Mouse (Mus musculus): ENCODE measurements around the gene Psmb8. TPM values are rescaled to one million over a fixed set of nuclear protein-coding genes. Genes with fewer than 3 reads are reported as not detected.
"Not testable (repeated sequence)": the region's sequence is repeated elsewhere in the genome, so short reads cannot be mapped to it uniquely, and the experiment has no call there.

Gene Psmb8
- polyA plus RNA-seq, 1 experiment from 2014 or later: 13.7 TPM

DNA sequence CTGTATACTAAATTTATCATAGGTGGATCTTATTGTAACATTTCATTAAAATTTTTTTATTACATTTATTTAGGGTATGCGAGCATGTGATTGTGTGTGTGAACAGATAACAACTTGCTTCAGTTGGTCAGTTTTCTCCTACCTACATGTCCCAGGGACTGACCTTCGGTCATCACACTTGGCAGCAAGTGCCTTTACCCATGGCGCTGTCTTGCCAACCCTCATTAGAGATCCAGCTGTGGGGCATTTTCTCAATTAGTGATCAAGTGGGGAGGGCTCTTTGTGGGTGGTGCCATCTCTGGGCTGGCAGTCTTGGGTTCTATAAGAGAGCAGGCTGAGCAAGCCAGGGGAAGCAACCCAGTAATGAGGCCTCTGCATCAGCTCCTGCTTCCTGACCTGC, 27.3 kb downstream of the Psmb8 start:
- Histone ChIP-seq H3K9ac (ENCODE audit: low read length) (no peak overlapping the region), H3K4me1 (replicated peaks; ENCODE audit: control insufficient read depth, insufficient read depth, low read length) (no peaks in the 10 kb centered on the region), H3K4me3 (ENCODE audit: low read depth, low read length) (no peak overlapping the region), H3K9me3 (ENCODE audit: control insufficient read depth, low read length) (no peaks in the 10 kb centered on the region), H3K36me3 (ENCODE audit: control insufficient read depth, insufficient read depth, low read length) (no peaks in the 10 kb centered on the region), H3K27ac (ENCODE audit: low read depth) (no peak overlapping the region), H3K27me3 (replicated peaks; ENCODE audit: control insufficient read depth, insufficient read depth, low read length) (no peaks in the 10 kb centered on the region), H3K4me2 (ENCODE audit: low read length) (no peak overlapping the region)
- WGBS: 93% methylated on average over 3 of the region's 3 CpGs
- ATAC-seq (replicated peaks; ENCODE audit: low FRiP score, low TSS enrichment, low read depth) (no peak), DNase-seq (ENCODE audit: low spot score) (no peak)

DNA sequence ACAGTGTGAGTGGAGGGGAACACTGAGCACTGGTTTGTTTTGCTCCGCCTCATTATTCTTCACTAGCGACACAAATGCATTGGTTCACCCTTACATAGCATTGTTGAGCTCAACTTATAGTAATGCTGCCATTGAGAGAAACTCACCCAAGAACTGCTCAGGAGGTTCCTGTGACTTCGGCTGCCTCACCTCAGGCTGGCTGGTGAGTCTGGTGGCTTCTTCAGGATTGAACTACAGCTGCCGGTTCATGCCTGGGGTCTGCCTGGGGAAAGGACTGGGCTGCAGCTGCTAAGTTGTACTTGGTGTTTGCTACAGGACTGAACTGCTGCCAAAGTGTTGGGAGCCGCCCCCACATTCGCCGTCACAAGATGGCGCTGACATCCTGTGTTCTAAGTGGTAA, 27.9 kb downstream of the Psmb8 start:
- no peaks in the 10 kb centered on the region for H3K9me3 ChIP-seq (ENCODE audit: control insufficient read depth, low read length)
- H3K9ac ChIP-seq (ENCODE audit: low read length): no peak overlapping the region
- H3K36me3 ChIP-seq (ENCODE audit: control insufficient read depth, insufficient read depth, low read length): no peaks in the 10 kb centered on the region
- no peak overlapping the region for H3K4me3 ChIP-seq (ENCODE audit: low read depth, low read length)
- H3K4me2 ChIP-seq (ENCODE audit: low read length): no peak overlapping the region
- no peak for DNase-seq (ENCODE audit: low spot score)
- no peak overlapping the region for H3K27ac ChIP-seq (ENCODE audit: low read depth)
- H3K4me1 ChIP-seq (replicated peaks; ENCODE audit: control insufficient read depth, insufficient read depth, low read length): no peaks in the 10 kb centered on the region
- ATAC-seq (replicated peaks; ENCODE audit: low FRiP score, low TSS enrichment, low read depth): no peak
- WGBS: 97% methylated on average over 8 of the region's 8 CpGs
- no peaks in the 10 kb centered on the region for H3K27me3 ChIP-seq (replicated peaks; ENCODE audit: control insufficient read depth, insufficient read depth, low read length)

DNA sequence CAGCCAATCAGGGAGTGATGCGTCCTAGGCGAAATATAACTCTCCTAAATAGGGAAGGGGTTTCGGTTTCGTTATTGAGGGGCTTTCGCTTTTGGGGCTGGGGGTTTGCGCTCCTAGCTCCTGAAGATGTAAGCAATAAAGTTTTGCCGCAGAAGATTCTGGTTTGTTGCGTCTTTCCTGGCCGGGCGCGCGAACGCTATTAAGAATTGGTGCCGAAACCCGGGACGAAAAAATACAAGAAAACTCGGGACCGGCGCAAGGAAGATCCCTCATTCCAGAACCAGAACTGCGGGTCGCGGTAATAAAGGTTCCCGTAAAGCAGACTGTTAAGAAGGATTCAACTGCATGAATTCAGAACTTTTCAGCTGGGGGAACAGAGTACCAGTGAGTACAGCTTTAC, 28.4 kb downstream of the Psmb8 start:
- not testable (repeated sequence) for H3K4me2 ChIP-seq (ENCODE audit: low read length); H3K36me3 ChIP-seq (ENCODE audit: control insufficient read depth, insufficient read depth, low read length); H3K9me3 ChIP-seq (ENCODE audit: control insufficient read depth, low read length); DNase-seq (ENCODE audit: low spot score); H3K4me3 ChIP-seq (ENCODE audit: low read depth, low read length); ATAC-seq (replicated peaks; ENCODE audit: low FRiP score, low TSS enrichment, low read depth); H3K27ac ChIP-seq (ENCODE audit: low read depth); H3K9ac ChIP-seq (ENCODE audit: low read length); H3K27me3 ChIP-seq (replicated peaks; ENCODE audit: control insufficient read depth, insufficient read depth, low read length); H3K4me1 ChIP-seq (replicated peaks; ENCODE audit: control insufficient read depth, insufficient read depth, low read length)
- WGBS: 97% methylated on average over 13 of the region's 23 CpGs

DNA sequence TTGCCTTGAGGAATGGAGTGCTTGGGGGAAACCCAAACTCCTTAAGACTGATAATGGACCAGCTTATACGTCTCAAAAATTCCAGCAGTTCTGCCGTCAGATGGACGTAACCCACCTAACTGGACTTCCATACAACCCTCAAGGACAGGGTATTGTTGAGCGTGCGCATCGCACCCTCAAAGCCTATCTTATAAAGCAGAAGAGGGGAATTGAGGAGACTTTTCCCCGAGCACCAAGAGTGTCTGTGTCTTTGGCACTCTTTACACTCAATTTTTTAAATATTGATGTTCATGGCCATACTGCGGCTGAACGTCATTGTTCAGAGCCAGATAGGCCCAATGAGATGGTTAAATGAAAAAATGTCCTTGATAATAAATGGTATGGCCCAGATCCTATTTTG, 33.5 kb downstream of the Psmb8 start:
- H3K9me3 ChIP-seq (ENCODE audit: control insufficient read depth, low read length); H3K4me3 ChIP-seq (ENCODE audit: low read depth, low read length); H3K27me3 ChIP-seq (replicated peaks; ENCODE audit: control insufficient read depth, insufficient read depth, low read length); H3K4me1 ChIP-seq (replicated peaks; ENCODE audit: control insufficient read depth, insufficient read depth, low read length); ATAC-seq (replicated peaks; ENCODE audit: low FRiP score, low TSS enrichment, low read depth); H3K9ac ChIP-seq (ENCODE audit: low read length); H3K4me2 ChIP-seq (ENCODE audit: low read length); H3K36me3 ChIP-seq (ENCODE audit: control insufficient read depth, insufficient read depth, low read length); DNase-seq (ENCODE audit: low spot score); H3K27ac ChIP-seq (ENCODE audit: low read depth): not testable (repeated sequence)
- WGBS: 98% methylated on average over 5 of the region's 9 CpGs

DNA sequence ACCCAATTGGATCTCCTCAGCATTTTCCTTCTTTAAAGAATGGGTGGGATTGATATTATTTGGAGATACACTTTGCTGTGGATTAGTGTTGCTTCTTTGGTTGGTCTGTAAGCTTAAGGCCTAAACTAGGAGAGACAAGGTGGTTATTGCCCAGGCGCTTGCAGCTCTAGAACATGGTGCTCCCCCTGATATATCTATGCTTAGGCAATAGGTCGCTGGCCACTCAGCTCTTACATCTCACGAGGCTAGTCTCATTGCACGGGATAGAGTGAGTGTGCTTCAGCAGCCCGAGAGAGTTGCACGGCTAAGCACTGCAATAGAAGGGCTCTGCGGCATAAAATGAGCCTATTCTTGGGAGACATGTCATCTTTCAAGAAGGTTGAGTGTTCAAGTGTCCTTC, 34.5 kb downstream of the Psmb8 start:
- not testable (repeated sequence) for ATAC-seq (replicated peaks; ENCODE audit: low FRiP score, low TSS enrichment, low read depth); H3K4me1 ChIP-seq (replicated peaks; ENCODE audit: control insufficient read depth, insufficient read depth, low read length); H3K4me2 ChIP-seq (ENCODE audit: low read length); H3K36me3 ChIP-seq (ENCODE audit: control insufficient read depth, insufficient read depth, low read length); H3K27ac ChIP-seq (ENCODE audit: low read depth); H3K4me3 ChIP-seq (ENCODE audit: low read depth, low read length); H3K9ac ChIP-seq (ENCODE audit: low read length); H3K27me3 ChIP-seq (replicated peaks; ENCODE audit: control insufficient read depth, insufficient read depth, low read length); DNase-seq (ENCODE audit: low spot score); H3K9me3 ChIP-seq (ENCODE audit: control insufficient read depth, low read length)
- 83% methylated on average over 4 of the region's 7 CpGs for WGBS

DNA sequence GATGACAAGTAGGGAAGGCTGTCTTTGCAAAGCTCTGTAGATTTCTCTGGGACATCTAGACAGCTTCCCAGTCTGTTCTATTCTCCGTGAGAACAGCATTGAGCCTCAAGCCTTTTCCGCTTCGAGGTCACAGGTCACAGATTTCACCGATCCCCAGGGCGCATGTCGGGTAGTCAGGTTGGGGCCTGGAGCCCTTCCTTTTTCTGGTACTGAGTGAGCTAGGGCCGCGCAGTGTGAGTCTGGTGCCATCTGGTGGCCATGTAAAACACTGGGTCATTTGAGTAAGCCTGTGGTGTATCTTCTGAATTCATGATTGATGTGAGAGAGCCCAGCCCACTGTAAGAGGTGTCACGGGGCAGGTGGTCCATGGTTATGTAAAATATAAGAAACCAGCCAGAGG, 37.4 kb downstream of the Psmb8 start:
- ATAC-seq (replicated peaks; ENCODE audit: low FRiP score, low TSS enrichment, low read depth) (no peak), DNase-seq (ENCODE audit: low spot score) (peak; percentile 64)
- WGBS: 47% methylated on average over 9 of the region's 9 CpGs

DNA sequence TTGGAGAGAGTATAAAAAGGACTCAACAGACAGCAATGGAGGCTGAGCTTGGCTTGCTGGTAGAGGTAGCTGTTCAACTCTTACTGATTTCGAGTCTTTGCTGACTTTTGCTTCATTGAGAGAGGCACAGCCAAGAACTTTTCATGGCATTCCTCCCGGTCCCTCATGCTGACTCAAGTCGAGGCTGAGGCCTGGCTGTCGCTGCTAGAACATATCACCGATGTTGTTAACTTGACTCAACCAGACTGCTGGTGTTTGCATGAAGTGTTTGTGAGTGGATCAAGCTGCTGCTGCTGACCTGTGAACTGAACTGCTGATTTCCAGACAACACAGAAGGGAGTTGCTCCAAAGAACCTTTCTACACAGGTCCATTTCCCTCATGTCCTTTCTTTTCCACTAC, 39.2 kb downstream of the Psmb8 start:
- H3K4me1 ChIP-seq (replicated peaks; ENCODE audit: control insufficient read depth, insufficient read depth, low read length): no peaks in the 10 kb centered on the region
- DNase-seq (ENCODE audit: low spot score) (no peak), ATAC-seq (replicated peaks; ENCODE audit: low FRiP score, low TSS enrichment, low read depth) (no peak)
- H3K36me3 ChIP-seq (ENCODE audit: control insufficient read depth, insufficient read depth, low read length): no peaks in the 10 kb centered on the region
- no peak overlapping the region for H3K4me3 ChIP-seq (ENCODE audit: low read depth, low read length)
- H3K27ac ChIP-seq (ENCODE audit: low read depth): no peak overlapping the region
- no peak overlapping the region for H3K4me2 ChIP-seq (ENCODE audit: low read length)
- no peaks in the 10 kb centered on the region for H3K27me3 ChIP-seq (replicated peaks; ENCODE audit: control insufficient read depth, insufficient read depth, low read length)
- H3K9ac ChIP-seq (ENCODE audit: low read length): no peak overlapping the region
- WGBS: 80% methylated on average over 5 of the region's 5 CpGs
- peaks cover under 1% of the 10 kb centered on the region; the same call in 1 of the 2 replicates for H3K9me3 ChIP-seq (ENCODE audit: control insufficient read depth, low read length)

More for the DNA sequence above, 37.4 kb downstream of the Psmb8 start:
- Histone ChIP-seq H3K4me3 (ENCODE audit: low read depth, low read length) (no peak overlapping the region), H3K4me1 (replicated peaks; ENCODE audit: control insufficient read depth, insufficient read depth, low read length) (no peaks in the 10 kb centered on the region), H3K27ac (ENCODE audit: low read depth) (no peak overlapping the region), H3K36me3 (ENCODE audit: control insufficient read depth, insufficient read depth, low read length) (no peaks in the 10 kb centered on the region), H3K4me2 (ENCODE audit: low read length) (no peak overlapping the region), H3K9me3 (ENCODE audit: control insufficient read depth, low read length) (no peaks in the 10 kb centered on the region), H3K9ac (ENCODE audit: low read length) (no peak overlapping the region), H3K27me3 (replicated peaks; ENCODE audit: control insufficient read depth, insufficient read depth, low read length) (no peaks in the 10 kb centered on the region)

DNA sequence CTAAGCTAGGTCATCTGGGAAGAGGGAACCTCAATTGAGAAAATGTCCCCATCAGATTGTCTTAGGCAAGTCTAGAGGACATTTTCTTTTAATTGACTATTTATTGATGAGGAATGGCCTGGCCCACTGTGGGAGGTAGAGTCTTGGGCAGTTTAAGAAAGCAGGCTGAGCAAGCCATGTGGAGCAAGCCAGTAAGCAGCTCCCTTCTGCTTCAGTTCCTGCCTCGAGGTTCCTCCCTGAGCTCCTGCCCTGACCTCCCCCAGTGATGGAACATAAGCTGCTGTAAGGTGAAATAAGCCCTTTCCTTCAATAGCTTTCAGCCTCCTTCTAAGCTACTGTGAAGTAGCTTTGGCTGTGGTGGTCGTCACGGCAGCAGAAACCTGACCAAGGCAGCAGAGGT, 40.2 kb downstream of the Psmb8 start:
- Histone ChIP-seq H3K36me3 (ENCODE audit: control insufficient read depth, insufficient read depth, low read length) (no peaks in the 10 kb centered on the region), H3K4me1 (replicated peaks; ENCODE audit: control insufficient read depth, insufficient read depth, low read length) (no peaks in the 10 kb centered on the region), H3K9ac (ENCODE audit: low read length) (no peak overlapping the region), H3K27me3 (replicated peaks; ENCODE audit: control insufficient read depth, insufficient read depth, low read length) (no peaks in the 10 kb centered on the region), H3K9me3 (ENCODE audit: control insufficient read depth, low read length) (peaks cover 3% of the 10 kb centered on the region; the same call in 1 of the 2 replicates), H3K4me3 (ENCODE audit: low read depth, low read length) (no peak overlapping the region), H3K4me2 (ENCODE audit: low read length) (no peak overlapping the region), H3K27ac (ENCODE audit: low read depth) (no peak overlapping the region)
- ATAC-seq (replicated peaks; ENCODE audit: low FRiP score, low TSS enrichment, low read depth) (no peak), DNase-seq (ENCODE audit: low spot score) (no peak)
- 76% methylated on average over 3 of the region's 3 CpGs for WGBS

DNA sequence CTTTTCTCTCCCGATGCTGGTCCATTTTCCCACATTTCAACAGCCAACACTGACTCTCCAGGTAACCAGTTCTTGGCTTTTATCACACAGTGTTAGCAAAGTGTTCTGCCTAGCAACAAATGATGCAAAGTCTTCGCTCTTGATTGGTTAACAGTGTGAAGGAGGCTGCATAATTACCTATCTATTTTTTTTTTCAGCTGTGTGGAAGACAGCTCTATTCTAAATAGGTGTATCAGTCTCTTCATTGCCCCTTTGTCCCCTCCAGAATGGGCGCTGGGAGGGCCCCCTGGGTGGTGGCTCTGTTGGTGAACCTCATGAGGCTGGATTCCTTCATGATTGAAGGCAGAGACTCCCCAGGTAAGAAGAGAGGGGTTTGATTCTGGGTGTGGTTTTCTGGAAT, 41.2 kb downstream of the Psmb8 start, which contains the start of gene H2-Ob:
Gene H2-Ob, plus strand, starts transcription at position 198 of the 400 bp plus-strand sequence.
- no peak for DNase-seq (ENCODE audit: low spot score)
- peaks cover 3% of the 10 kb centered on the region; the same call in 1 of the 2 replicates for H3K9me3 ChIP-seq (ENCODE audit: control insufficient read depth, low read length)
- no peaks in the 10 kb centered on the region for H3K36me3 ChIP-seq (ENCODE audit: control insufficient read depth, insufficient read depth, low read length)
- H3K27ac ChIP-seq (ENCODE audit: low read depth): no peak within 1 kb of the TSS
- H3K4me2 ChIP-seq (ENCODE audit: low read length): no peak within 1 kb of the TSS
- H3K4me1 ChIP-seq (replicated peaks; ENCODE audit: control insufficient read depth, insufficient read depth, low read length): no peaks in the 10 kb centered on the region
- H3K27me3 ChIP-seq (replicated peaks; ENCODE audit: control insufficient read depth, insufficient read depth, low read length): no peaks in the 10 kb centered on the region
- no peak within 1 kb of the TSS for H3K9ac ChIP-seq (ENCODE audit: low read length)
- no peak for ATAC-seq (replicated peaks; ENCODE audit: low FRiP score, low TSS enrichment, low read depth)
- WGBS: 57% methylated on average over 3 of the region's 3 CpGs
- H3K4me3 ChIP-seq (ENCODE audit: low read depth, low read length): no peak within 1 kb of the TSS

Data from intestine, embryonic 14.5 days (tissue).